Mouse (Mus musculus) hematopoietic stem cell, adult 5-6 weeks (primary cell): ENCODE results near the gene Erc1. TPM values are rescaled to one million over a fixed set of nuclear protein-coding genes. Genes with fewer than 3 reads are reported as not detected.

Experiments used
- ATAC-seq, 2 experiments: fragments of 125-278 bp in 1 of 2; replicated peaks in 1 of 2; 2 replicates each; pipeline ENCODE4 v1.8.0; 2016 to 2017; ENCODE audit warnings: inconsistent platforms in 2 of 2, mild to moderate bottlenecking in 2 of 2, moderate number of reproducible peaks in 2 of 2, low read depth in 1 of 2, moderate TSS enrichment in 1 of 2; ENCODE audit not compliant: low FRiP score in 2 of 2, poor library complexity in 2 of 2, severe bottlenecking in 2 of 2, insufficient read depth in 1 of 2, low TSS enrichment in 1 of 2
- total RNA-seq: library from RNA; stranded (forward); fragments of 172-1452, 232-1000 nt; gene quantifications from 2 replicates; pipeline ENCODE4 v1.2.3, GENCODE M21; 2017

Gene Erc1
- total RNA-seq, 1 experiment from 2014 or later, result 23.4 TPM

DNA sequence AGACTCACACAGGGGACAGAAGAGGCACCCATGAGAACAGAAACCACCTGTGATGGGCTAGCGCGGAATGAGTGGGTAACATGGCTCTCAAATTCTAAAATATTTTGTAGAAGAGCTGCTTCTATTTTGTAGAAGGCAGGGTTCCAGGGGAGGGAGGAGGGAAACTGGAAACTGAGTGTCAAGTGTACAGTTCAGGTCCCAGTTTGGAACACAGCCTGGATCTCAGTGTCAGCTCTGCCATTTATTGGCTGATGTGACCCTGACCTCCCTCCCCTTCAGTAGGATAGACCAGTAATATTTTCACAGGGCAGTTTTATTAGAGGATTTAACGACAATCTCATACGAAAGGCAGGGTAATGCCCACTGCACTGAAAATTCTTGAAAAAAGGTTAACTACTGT, 271.3 kb downstream of the Erc1 start:
- ATAC-seq, result no peak

DNA sequence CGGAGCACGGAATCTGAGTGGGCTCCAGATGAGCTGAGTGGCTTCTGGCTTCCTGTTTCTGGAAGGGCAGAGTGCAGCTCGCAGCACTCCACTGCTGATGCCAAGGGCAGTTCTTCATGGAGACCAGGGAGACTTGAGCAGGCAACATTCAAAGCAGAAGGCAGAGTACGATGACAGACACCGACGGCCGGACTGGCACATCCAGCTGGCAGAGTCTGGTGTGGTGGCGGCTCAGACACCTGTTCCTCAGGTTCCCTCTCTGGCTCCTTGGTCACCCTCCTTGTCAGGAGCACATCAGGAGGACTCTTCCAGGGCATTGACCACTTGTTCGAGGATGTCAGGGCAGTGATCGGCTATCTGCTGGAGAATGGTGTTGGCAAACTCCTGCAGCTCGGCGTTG, 272.6 kb downstream of the Erc1 start:
- no peak for ATAC-seq

DNA sequence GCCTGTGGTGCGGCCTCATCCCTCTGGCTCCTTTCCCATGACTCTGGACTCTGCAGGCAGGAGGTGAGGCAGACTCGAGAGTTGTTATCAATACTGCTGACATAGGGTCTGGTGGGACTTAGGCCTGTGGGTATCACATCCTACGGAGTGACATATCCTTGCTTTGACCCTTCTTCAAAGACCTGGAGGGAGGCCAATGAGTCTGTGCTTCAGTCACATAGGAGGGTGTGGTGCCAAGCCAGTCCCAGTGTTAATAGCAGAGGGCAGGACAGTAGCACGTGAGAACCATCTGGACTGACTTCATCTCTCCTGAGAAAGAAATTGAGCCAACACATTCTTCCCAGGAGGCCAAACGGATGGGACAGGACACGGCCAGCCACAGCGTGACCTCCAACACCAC, 275.7 kb downstream of the Erc1 start:
- ATAC-seq, result no peak

DNA sequence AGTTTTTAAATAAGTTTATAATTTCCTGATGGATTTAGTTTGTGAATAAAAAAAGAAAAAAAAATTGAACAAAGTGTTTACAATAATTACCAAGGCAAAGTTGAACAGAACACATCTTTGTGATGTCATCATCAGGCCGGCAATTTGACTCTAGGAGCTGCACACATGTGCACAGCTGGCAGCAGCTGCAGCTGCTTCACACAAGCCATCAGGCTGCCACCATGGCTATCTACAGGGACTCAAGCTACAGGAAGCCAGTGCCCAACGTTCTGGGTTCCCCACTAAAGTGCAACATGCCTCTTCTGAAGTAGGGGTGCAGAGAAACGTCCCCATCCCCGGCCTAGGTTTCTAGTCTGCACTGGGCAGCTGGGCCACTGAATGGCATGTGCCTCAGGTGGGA, 277.2 kb downstream of the Erc1 start:
- no peak for ATAC-seq

DNA sequence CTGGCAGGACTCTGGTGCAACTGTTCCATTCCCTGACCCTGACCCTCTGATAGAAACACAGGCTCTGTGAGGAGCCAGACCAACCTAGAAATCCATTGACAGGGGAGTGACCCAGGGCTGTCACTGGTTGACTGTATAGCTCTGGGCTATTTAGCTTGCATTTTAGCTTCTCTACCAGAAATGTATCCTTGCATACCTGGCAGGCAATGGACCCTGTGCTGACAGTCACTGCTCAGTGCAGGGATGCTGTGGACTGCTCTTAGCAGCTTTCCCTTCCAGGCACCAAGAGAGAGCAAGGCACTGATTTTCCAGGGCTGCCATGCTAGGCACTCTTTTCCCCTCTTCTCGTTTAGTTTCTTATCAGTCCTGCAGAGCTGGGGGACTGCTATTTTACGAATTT, 279.6 kb downstream of the Erc1 start:
- no peak for ATAC-seq

DNA sequence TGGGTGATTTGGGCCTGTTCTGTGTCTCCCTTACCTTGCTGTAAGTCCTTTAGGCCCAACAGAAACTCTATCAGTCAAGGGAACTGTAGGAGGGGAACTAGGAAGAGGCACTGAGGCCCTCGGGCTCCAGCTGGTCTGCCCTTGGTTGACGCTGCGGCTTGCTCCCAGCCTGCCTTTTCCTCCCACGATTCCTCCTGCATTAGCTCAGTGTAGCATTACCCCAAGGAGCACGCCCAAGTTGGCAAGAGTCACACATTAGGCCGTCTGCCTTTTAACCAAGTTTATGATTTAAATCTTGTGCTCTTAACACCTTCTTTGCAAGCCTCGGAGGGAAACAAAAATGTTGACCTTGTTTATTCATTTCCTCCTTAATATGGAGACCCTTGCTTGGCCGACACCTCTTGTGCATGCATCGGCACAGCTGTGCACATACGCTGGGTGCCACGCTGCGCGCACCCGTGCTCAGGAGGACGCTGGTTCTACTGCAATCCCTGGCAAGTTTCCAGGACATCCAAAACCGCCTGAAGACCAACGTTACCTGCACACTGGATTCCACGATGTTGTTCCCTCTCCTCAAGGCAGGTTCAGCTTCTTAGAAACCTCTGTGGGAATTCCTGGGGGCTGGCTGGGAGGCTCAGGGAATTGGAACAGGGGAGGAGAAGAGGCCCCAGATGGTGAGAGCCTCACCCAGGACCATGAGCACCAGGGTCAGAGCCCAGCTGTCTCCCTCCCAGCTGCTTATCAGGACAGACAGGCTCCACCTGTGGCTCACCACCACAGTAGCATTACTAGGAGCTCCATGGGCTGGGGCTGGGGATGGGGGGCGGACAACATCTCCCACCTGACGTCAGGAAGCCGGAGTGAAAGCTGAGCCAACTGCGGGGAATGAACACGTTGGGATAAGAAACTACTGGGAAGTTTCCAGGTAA, 282.3 kb downstream of the Erc1 start:
- ATAC-seq, result no peak

DNA sequence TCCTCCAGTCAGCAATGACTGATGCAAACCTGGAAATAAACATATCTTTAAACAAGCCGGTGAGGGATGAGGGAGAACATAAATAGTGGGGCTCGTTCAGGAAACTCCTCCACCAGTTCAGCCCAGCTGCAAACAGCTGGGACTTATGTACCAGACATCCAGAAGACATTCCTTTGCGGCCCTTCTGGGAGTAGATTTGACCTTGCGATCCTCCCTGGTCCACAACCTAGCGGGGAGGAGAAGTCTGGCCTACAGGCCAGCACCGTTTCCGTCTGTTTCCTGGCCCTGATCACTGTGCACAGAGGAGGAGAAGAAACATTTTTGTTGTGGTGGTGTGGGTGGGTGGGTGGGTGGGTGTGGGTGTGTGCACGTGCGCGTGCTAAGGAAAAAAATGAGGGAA, 285.4 kb downstream of the Erc1 start:
- ATAC-seq, result no peak

DNA sequence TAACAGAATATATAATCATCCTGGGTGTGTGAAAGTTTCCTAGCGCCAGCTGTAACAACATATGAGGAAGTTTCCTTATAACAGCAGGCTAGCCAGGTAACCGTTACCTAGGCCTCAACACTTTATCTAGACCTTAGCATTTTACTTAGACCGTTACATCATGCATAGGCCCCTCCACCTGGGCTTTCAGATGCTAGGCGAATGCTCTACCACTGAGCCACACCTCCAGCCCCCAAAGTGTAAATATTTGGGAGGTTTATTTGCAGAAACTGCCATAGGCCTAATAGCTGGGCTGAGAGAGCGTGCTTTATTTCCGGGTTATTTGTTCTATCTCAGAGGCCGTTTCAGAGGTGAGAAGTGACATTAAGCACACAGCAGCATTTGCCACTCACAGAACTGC, 289.1 kb downstream of the Erc1 start:
- ATAC-seq, result no peak

DNA sequence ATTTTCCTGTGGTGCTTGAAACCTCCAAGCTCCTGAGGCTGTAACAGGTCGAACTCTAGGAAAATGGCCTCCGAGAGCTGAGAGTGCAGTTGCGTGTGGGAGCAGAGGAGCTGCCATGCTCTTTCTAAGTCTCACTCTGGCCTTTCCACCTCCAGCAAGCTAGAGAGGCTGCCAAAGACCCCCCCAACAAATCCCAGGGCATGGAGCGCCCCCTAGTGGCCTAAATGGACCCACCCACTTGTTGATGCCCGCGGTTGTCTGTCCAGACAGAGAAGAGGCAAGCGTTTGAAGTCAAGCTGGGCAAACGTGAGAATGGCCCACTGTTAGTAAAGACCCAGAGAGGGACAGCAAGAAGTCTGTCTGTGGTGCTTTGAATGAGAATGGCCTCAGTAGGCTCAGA, 293.5 kb downstream of the Erc1 start:
- ATAC-seq, result no peak

DNA sequence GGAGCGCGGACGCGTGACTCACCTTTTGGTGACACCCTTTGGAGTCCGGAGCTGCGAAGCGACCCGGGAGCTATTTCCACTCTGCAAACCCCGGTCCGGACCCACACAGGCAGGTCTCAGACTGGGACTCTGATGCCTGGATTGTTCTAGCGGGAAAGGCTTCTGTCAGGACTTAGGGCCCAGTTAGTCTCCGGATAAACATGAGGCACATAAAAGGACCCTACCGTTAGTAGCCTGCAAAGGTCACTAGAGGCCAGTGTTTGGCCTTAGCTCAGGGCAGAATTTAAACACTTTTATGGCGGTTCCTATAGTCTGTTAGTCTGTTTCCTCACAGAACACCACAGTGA, 303.5 kb downstream of the Erc1 start:
- ATAC-seq, result peak in 1 of 2 experiments; percentile 39; a peak in 2 of 4 replicates

DNA sequence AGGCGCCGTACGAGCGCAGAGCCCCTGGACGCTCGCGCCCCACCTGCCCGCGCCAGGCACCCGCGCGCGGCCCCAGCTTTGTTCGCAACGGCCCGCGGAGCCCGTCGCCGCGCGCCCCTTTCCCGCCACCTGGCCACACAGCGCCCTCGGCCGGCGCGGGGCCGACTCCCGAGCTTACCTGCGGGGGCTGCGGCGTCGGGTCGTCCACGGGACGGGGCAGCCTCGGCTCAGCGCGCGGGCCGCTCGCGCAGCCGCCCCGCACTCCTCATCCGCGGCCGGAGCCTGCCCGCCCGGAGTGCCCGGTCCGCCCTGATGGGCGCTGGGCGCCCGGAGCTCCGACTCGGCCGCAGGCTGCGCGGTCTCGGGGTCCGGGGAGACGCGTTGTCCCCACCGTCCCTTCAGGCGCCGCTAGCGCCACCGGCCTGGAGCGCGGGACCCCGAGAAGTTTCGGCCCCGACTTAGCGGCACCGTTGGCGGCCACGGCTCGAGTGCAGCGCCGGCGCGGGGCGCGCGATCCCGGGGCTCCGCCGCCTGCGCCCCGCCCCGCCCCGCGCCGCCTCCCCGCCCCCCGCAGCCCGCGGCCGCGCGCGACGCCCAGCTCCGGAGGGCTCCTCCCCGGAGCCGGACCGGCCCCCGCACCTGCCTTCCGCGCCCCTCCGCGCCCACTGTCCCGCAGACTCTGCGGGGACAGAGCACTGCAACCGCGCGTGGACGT, 304.0 kb downstream of the Erc1 start, which contains the start of gene Wnt5b:
Gene Wnt5b, minus strand, starts transcription at position 545 of the 715 bp plus-strand sequence.
- no peak for ATAC-seq

DNA sequence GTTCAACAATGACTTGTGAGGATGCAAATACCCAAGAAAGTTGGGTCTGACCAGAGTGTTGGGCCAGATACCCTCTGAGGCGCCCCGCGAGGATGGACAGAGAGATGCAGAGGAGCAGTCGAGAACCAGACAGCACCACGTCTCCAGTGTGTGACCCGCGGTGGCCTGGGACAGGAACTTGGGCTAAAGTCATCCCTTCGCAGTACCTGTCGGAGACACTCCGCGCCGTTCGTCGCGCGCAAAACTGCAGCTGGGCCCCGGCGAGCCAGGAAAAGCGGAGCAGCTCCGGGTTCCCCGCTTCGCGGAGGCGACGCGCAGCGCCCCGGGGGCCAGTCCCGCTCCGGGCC, 304.5 kb downstream of the Erc1 start:
- 0 out of 4 replicates have a peak, but pooled peaks of 1 of the 2 experiments have one; percentile 12 for ATAC-seq

DNA sequence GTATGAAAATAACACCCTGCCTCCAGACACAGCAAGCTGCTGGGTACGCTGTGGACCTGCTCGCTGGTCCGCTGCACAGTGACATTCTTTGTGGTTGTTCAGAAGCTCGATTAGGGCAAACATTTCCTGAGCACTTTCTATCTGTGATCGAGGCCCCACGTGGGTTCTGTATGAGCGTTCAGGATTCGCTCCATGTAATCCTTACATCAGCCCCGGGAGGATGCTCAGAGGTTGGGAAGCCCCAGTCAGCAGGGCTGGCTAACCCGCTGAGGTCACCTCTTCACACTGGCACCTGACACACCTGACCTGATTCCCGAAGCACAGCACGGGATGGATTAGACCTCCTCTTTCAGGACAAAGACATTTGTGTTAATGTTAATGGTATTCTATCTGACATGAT, 312.1 kb downstream of the Erc1 start:
- ATAC-seq, result no peak

DNA sequence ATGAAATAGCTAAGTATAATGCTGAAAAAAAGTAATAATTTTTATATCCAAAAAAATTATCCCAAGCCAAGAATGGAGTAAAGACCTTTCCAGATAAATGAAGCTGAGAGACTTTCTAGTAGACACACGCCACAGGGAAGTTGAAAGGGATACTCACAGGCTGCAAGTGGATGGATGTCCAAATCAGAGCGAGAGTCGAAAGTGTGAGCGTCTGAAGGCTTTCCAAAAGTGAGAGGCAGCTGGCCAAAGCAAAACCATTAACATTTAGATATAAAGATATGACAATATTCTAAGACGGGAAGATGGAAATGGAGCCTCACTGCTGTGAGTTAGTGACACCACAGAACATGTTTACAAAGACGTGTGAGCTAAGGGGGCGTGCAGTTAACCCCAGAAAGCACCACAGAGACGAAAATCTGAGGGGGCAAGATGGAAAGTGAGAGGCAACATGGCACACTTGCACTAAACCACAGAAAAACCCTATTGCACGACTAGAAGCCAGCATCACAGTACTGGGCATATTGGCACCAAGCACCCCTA, 314.7 kb downstream of the Erc1 start:
- ATAC-seq, result no peak

DNA sequence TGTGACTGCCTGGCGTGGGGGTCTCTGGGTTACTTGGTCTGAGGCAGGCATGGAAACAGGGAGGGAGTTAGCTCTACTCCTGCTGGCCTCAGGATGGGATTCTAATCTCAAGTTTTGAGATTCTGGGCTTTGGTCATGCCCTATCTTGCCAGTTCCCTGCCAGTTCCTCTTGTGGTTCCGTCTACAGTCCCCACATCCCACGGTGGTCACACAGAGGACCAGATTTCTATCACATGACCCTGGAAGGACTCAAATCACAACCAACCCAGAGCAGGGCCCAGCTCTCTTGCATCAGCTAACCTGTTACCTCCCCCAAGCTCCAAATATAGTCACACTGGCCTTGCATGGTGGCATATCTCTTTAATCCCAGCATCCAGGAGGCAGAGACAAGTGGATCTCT, 318.3 kb downstream of the Erc1 start:
- peak; percentile 81 to 85 for ATAC-seq

DNA sequence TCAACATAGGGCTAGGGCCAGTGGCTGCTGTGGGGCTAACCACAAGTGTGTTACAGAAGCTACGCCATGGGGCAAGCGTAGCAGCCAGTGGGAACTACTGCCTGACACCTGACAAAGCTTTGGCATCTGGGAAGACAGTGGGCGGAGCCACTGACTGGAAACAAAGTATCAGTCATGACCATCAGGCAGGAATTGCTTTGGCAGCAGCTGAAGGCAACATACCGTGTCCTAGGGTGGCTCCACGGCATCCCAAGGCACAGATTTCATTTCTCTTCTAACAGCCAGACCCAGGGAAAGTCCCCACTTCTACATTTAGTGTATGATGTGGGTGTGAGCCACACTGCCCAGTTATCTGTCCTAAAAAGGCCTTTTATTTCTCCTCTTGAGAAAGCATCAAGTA, 321.5 kb downstream of the Erc1 start:
- ATAC-seq, result no peak

DNA sequence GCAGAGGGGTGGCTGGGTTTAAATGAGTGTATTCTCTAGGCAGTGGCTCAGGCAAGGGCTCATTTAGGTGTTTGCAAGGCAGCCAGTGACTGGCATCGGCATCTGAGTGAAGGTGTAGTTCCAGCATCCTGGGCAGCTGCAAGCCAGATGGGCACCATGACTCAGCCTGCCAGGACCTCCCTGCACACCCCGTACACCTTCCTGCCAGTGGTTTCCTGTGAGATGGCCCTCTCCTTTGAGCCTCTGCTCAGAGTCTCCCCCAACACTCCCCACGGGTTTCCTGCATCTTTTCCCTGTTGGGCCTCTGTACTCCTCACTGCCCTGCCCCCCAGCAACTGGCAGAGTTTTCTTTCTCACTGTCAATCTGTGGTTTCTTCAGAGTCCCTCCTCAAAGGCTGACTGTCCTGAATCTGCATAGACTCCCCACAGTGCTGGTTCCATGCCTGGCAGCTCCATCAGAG, 326.0 kb downstream of the Erc1 start:
- peak; percentile 93 to 95 for ATAC-seq

DNA sequence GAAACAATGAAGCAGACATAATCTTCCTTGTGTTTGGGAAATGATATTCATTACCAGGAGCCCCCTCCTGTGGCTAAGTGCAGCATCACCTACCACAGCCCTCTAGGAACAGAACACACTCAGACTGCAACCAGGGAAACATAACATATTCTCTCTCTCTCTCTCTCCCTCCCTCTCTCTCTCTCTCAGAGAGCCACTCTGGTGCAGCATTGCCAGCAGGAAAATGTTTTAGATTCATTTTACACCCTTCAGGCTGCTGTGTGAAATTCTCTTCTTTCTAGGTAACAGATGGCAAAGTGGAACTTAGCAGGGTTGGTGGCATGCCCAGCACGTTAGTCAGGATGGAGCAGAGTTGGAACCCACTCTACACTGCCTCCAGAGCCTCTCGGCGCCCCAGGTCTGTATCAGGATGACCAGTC, 326.5 kb downstream of the Erc1 start:
- ATAC-seq, result peak; percentile 15 to 18
